Mouse (Mus musculus): ENCODE measurements around the gene Ypel2. TPM values are rescaled to one million over a fixed set of nuclear protein-coding genes. Genes with fewer than 3 reads are reported as not detected.

Gene Ypel2
- polyA plus RNA-seq, 2 experiments, result 0.70 to 0.83 TPM

DNA sequence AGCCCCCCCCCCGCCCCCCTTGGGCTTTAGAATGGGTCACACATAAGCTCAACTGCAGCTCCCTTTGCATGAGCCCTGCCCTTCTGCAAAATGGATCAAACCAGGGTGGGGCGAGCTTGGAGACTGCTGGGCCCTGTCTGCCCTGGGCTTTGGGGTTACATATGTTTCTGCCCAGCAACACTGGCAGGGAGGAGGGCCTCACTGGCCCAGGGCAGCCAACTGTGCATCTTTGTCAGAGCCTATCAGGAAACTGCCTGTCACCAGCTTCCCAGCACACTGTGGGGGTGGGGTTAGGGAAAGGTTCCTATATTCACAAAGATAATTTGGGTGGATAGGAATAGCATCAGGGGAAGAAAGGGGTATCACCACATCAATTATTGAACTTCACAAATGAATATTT lies 95.1 kb downstream of the Ypel2 start:
- Histone ChIP-seq H3K27ac (no peak overlapping the region), H3K27me3 (ENCODE audit: control insufficient read depth, insufficient read depth, low read length) (no peaks in the 10 kb centered on the region), H3K4me2 (ENCODE audit: low read depth) (no peak overlapping the region), H3K4me1 (replicated peaks; ENCODE audit: control insufficient read depth in 2 of 2, insufficient read depth in 2 of 2, low read length in 1 of 2) (0 out of 4 replicates have a peak, but pooled peaks cover 0 to 2% of the 10 kb centered on the region in 2 experiments), H3K36me3 (replicated peaks; ENCODE audit: control insufficient read depth, insufficient read depth, low read depth) (no peaks in the 10 kb centered on the region), H3K9me3 (ENCODE audit: control insufficient read depth, low read length) (no peaks in the 10 kb centered on the region), H3K9ac (replicated peaks) (no peak overlapping the region), H3K4me3 (ENCODE audit: insufficient read depth in 1 of 2, low read depth in 2 of 2, low read length in 2 of 2) (no peak overlapping the region)
- DNase-seq (ENCODE audit: low read depth in 3 of 3, low spot score in 3 of 3), result no peak
- TF ChIP-seq CTCF (IDR thresholded peaks at IDR 0.05; ENCODE audit: low read depth) (no peak), EP300 (IDR thresholded peaks at IDR 0.05; ENCODE audit: low read depth) (no peak)
- WGBS (ENCODE audit: insufficient replicate concordance), result 27% methylated on average over 2 of the region's 2 CpGs
- ATAC-seq (ENCODE audit: insufficient read depth), result no peak

DNA sequence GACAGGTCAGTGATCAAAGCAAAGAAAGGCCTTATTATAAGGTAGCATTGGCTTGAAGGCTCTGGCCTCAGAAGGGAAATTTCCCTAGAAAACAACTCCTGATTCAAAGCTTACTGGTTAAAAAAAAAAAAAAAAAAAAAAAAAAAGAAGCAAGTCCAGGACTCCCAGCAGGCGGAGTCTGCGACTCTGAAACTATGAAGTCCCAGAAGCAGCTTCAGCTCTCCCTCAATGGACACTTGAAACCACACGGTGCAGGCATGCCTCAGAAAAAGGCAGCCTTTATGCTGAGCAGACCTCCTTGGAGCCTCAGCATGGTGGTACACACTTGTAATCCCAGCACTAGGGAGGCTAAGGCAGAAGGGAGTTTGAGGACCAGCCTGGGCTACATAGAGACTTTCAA lies 97.9 kb downstream of the Ypel2 start:
- Histone ChIP-seq H3K9ac (replicated peaks) (no peak overlapping the region), H3K36me3 (replicated peaks; ENCODE audit: control insufficient read depth, insufficient read depth, low read depth) (no peaks in the 10 kb centered on the region), H3K9me3 (ENCODE audit: control insufficient read depth, low read length) (no peaks in the 10 kb centered on the region), H3K4me3 (ENCODE audit: insufficient read depth in 1 of 2, low read depth in 2 of 2, low read length in 2 of 2) (no peak overlapping the region), H3K4me2 (ENCODE audit: low read depth) (no peak overlapping the region), H3K27ac (no peak overlapping the region), H3K4me1 (replicated peaks; ENCODE audit: control insufficient read depth in 2 of 2, insufficient read depth in 2 of 2, low read length in 1 of 2) (0 out of 4 replicates have a peak, but pooled peaks cover 0 to 2% of the 10 kb centered on the region in 2 experiments), H3K27me3 (ENCODE audit: control insufficient read depth, insufficient read depth, low read length) (no peaks in the 10 kb centered on the region)
- ATAC-seq (ENCODE audit: insufficient read depth) (no peak), DNase-seq (ENCODE audit: low read depth in 3 of 3, low spot score in 3 of 3) (no peak)
- 53% methylated on average over 3 of the region's 3 CpGs for WGBS (ENCODE audit: insufficient replicate concordance)
- TF ChIP-seq CTCF (IDR thresholded peaks at IDR 0.05; ENCODE audit: low read depth) (no peak), EP300 (IDR thresholded peaks at IDR 0.05; ENCODE audit: low read depth) (no peak)

DNA sequence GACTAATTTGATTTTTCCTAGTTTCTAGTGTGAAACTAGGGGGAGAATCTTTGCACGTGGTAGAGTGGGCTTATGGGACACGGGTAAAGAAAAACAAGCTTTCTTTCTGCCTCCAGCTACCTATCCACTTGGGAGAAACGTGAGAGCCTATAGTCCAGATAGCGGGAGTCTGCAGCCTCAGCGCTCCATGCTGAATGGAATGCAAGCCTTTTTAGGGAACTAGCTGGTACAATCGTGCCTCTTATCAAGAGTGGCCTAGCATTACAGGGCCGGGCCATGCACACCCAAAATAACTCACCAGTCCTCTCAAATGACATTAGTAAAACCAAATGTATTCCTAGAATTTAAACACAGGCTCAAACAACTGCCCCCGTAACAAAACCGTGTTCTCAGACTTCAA lies 98.4 kb downstream of the Ypel2 start:
- DNase-seq (ENCODE audit: low read depth in 3 of 3, low spot score in 3 of 3), result no peak
- 36% methylated on average over 9 of the region's 9 CpGs for WGBS (ENCODE audit: insufficient replicate concordance)
- TF ChIP-seq EP300 (IDR thresholded peaks at IDR 0.05; ENCODE audit: low read depth) (no peak), CTCF (IDR thresholded peaks at IDR 0.05; ENCODE audit: low read depth) (no peak)
- Histone ChIP-seq H3K4me2 (ENCODE audit: low read depth) (no peak overlapping the region), H3K9me3 (ENCODE audit: control insufficient read depth, low read length) (no peaks in the 10 kb centered on the region), H3K4me3 (ENCODE audit: insufficient read depth in 1 of 2, low read depth in 2 of 2, low read length in 2 of 2) (no peak overlapping the region), H3K4me1 (replicated peaks; ENCODE audit: control insufficient read depth in 2 of 2, insufficient read depth in 2 of 2, low read length in 1 of 2) (0 out of 4 replicates have a peak, but pooled peaks cover 0 to 2% of the 10 kb centered on the region in 2 experiments), H3K9ac (replicated peaks) (no peak overlapping the region), H3K36me3 (replicated peaks; ENCODE audit: control insufficient read depth, insufficient read depth, low read depth) (no peaks in the 10 kb centered on the region), H3K27ac (no peak overlapping the region), H3K27me3 (ENCODE audit: control insufficient read depth, insufficient read depth, low read length) (no peaks in the 10 kb centered on the region)
- ATAC-seq (ENCODE audit: insufficient read depth), result no peak

- Histone ChIP-seq H3K4me3 (ENCODE audit: insufficient read depth in 1 of 2, low read depth in 2 of 2, low read length in 2 of 2) (peak overlapping the region in 1 of 2 experiments; percentile 43; a peak in 1 of 4 replicates), H3K4me2 (ENCODE audit: low read depth) (peak overlapping the region; percentile 50), H3K4me1 (replicated peaks; ENCODE audit: control insufficient read depth in 2 of 2, insufficient read depth in 2 of 2, low read length in 1 of 2) (0 out of 4 replicates have a peak, but pooled peaks cover 0 to 2% of the 10 kb centered on the region in 2 experiments), H3K9ac (replicated peaks) (no peak overlapping the region), H3K27me3 (ENCODE audit: control insufficient read depth, insufficient read depth, low read length) (no peaks in the 10 kb centered on the region), H3K27ac (no peak overlapping the region), H3K36me3 (replicated peaks; ENCODE audit: control insufficient read depth, insufficient read depth, low read depth) (no peaks in the 10 kb centered on the region), H3K9me3 (ENCODE audit: control insufficient read depth, low read length) (no peaks in the 10 kb centered on the region)
- no peak for TF ChIP-seq EP300 (IDR thresholded peaks at IDR 0.05; ENCODE audit: low read depth)
- peak; percentile 91 for TF ChIP-seq CTCF (IDR thresholded peaks at IDR 0.05; ENCODE audit: low read depth)
- DNase-seq (ENCODE audit: low read depth in 3 of 3, low spot score in 3 of 3), result peak in 2 of 3 experiments; percentile 24 to 25
- ATAC-seq (ENCODE audit: insufficient read depth), result 0 out of 2 replicates have a peak, but pooled peaks have one; percentile 26
- 6% methylated on average over 19 of the region's 19 CpGs for WGBS (ENCODE audit: insufficient replicate concordance)
Observed at GRCm38 (mm10) chr11:86894171-86894577, 99.3 kb downstream of the Ypel2 start.

DNA sequence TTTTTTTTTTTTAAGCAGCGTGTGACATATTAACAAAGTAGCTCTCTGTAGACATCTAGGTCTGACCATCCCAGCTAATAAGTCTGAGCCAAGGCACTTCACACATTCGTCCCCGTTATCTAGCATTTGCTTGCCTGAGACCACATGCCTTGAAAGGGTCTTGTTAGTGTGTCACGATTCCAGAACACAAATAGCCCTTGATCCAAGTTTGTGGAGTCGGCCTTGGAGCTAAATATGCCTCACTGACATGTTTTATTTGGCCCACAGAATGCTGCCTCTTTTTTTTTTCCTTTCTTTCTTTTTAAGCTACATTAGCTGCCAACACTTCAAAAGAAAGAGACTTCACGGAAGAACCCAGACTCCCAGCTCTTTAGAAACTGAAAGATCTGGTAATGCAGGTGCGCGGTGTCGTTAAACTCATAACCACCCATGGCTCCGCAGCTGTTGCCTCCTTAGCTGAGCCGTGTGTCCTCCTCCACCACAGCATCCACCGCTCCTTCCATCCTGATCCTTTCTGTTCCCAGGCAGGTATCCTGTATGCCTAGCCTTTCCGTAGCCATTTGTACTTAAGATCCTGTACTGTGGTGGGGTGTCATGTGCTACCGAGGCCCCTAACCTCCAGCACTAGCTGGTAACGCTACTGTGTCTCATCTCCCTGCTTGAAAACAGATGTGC lies 100.4 kb downstream of the Ypel2 start:
- no peaks in the 10 kb centered on the region for H3K36me3 ChIP-seq (replicated peaks; ENCODE audit: control insufficient read depth, insufficient read depth, low read depth)
- TF ChIP-seq EP300 (IDR thresholded peaks at IDR 0.05; ENCODE audit: low read depth) (no peak), CTCF (IDR thresholded peaks at IDR 0.05; ENCODE audit: low read depth) (no peak)
- ATAC-seq (ENCODE audit: insufficient read depth) (no peak), DNase-seq (ENCODE audit: low read depth in 3 of 3, low spot score in 3 of 3) (no peak)
- no peaks in the 10 kb centered on the region for H3K27me3 ChIP-seq (ENCODE audit: control insufficient read depth, insufficient read depth, low read length)
- no peaks in the 10 kb centered on the region for H3K9me3 ChIP-seq (ENCODE audit: control insufficient read depth, low read length)
- H3K4me2 ChIP-seq (ENCODE audit: low read depth), result no peak overlapping the region
- H3K27ac ChIP-seq, result no peak overlapping the region
- 0 out of 4 replicates have a peak, but pooled peaks cover 0 to 2% of the 10 kb centered on the region in 2 experiments for H3K4me1 ChIP-seq (replicated peaks; ENCODE audit: control insufficient read depth in 2 of 2, insufficient read depth in 2 of 2, low read length in 1 of 2)
- H3K4me3 ChIP-seq (ENCODE audit: insufficient read depth in 1 of 2, low read depth in 2 of 2, low read length in 2 of 2), result no peak overlapping the region
- H3K9ac ChIP-seq (replicated peaks), result no peak overlapping the region
- WGBS (ENCODE audit: insufficient replicate concordance), result 80% methylated on average over 15 of the region's 15 CpGs

Other genes with a start within 250 kb of the Ypel2 start
- gene Cltc, start 236.1 kb downstream of the Ypel2 start, polyA plus RNA-seq (2012; rRNA removed), result 66.9 and 70.0 TPM in 2 replicates
- 95.9 and 109 TPM in 2 replicates for gene Cltc, start 236.1 kb downstream of the Ypel2 start, polyA plus RNA-seq (2014; fragmentation: Nextera tagmentation; extraction: Ambion mirVana)
- 2.5 and 3.9 TPM in 2 replicates for gene Dhx40, start 186.0 kb downstream of the Ypel2 start, polyA plus RNA-seq (2012; rRNA removed)
- gene Dhx40, start 186.0 kb downstream of the Ypel2 start, polyA plus RNA-seq (2014; fragmentation: Nextera tagmentation; extraction: Ambion mirVana), result 8.0 and 8.2 TPM in 2 replicates
- gene Gdpd1, start 80.4 kb upstream of the Ypel2 start, polyA plus RNA-seq (2012; rRNA removed), result 1.3 and 1.5 TPM in 2 replicates
- 5.0 and 6.0 TPM in 2 replicates for gene Gdpd1, start 80.4 kb upstream of the Ypel2 start, polyA plus RNA-seq (2014; fragmentation: Nextera tagmentation; extraction: Ambion mirVana)
- 5.7 and 6.2 TPM in 2 replicates for gene Smg8, start 93.1 kb upstream of the Ypel2 start, polyA plus RNA-seq (2012; rRNA removed)
- 7.3 and 8.7 TPM in 2 replicates for gene Smg8, start 93.1 kb upstream of the Ypel2 start, polyA plus RNA-seq (2014; fragmentation: Nextera tagmentation; extraction: Ambion mirVana)
- 6.8 and 9.7 TPM in 2 replicates for gene Prr11, start 115.0 kb upstream of the Ypel2 start, polyA plus RNA-seq (2012; rRNA removed)
- gene Prr11, start 115.0 kb upstream of the Ypel2 start, polyA plus RNA-seq (2014; fragmentation: Nextera tagmentation; extraction: Ambion mirVana), result 7.4 and 8.4 TPM in 2 replicates
- gene Ska2, start 115.5 kb upstream of the Ypel2 start, polyA plus RNA-seq (2012; rRNA removed), result 12.9 and 18.5 TPM in 2 replicates
- 23.8 and 24.2 TPM in 2 replicates for gene Ska2, start 115.5 kb upstream of the Ypel2 start, polyA plus RNA-seq (2014; fragmentation: Nextera tagmentation; extraction: Ambion mirVana)
- 5.9 and 7.9 TPM in 2 replicates for gene Trim37, start 133.4 kb upstream of the Ypel2 start, polyA plus RNA-seq (2012; rRNA removed)
- gene Trim37, start 133.4 kb upstream of the Ypel2 start, polyA plus RNA-seq (2014; fragmentation: Nextera tagmentation; extraction: Ambion mirVana), result 21.1 and 22.9 TPM in 2 replicates